Mouse (Mus musculus): ENCODE measurements around the gene Ccdc83. TPM values are rescaled to one million over a fixed set of nuclear protein-coding genes. Genes with fewer than 3 reads are reported as not detected.

Gene Ccdc83
- polyA plus RNA-seq, 1 experiment from 2014 or later, result 0.57 TPM

GRCm38 (mm10) chr7:90281759-90282546 lies 16.4 kb upstream of the Ccdc83 start:
- H3K4me2 ChIP-seq (replicated peaks; ENCODE audit: low read depth, low read length), result no peak overlapping the region
- 64% methylated on average over 11 of the region's 11 CpGs for WGBS
- H3K36me3 ChIP-seq (ENCODE audit: insufficient read depth, low read length), result no peaks in the 10 kb centered on the region
- no peak for ATAC-seq
- TF ChIP-seq EP300 (IDR thresholded peaks at IDR 0.05), result no peak
- TF ChIP-seq CTCF (IDR thresholded peaks at IDR 0.05), result no peak
- no peaks in the 10 kb centered on the region for H3K4me1 ChIP-seq (ENCODE audit: insufficient read depth, low read depth, low read length)
- no peak overlapping the region for H3K4me3 ChIP-seq (ENCODE audit: low read depth, low read length)
- DNase-seq (ENCODE audit: low spot score), result peak; percentile 34
- H3K27ac ChIP-seq (ENCODE audit: low read length), result no peak overlapping the region
- H3K27me3 ChIP-seq (replicated peaks; ENCODE audit: insufficient read depth, low read length), result no peaks in the 10 kb centered on the region
- no peak overlapping the region for H3K9ac ChIP-seq (replicated peaks; ENCODE audit: low read depth)
- H3K9me3 ChIP-seq (ENCODE audit: low read length), result no peaks in the 10 kb centered on the region

DNA sequence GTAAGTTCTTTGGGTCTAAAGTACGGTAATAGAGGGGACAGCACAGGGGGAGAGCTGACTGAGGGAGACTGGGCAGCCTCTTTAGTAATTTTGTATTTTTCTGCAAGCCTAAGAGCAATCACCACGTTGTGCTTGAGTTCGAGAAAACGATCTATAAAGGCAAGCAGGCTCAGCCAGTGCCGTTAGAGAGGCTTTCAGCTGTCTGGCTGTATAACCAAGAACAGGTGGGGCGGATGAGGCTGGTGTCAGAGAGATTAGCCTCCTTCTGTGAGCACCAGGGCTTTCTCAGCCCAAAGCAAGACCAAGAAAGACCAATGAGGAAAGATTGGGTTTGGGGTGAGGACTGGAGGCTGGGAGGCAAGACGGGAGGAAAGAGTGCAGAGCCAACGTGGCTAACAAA lies 15.3 kb upstream of the Ccdc83 start:
- no peaks in the 10 kb centered on the region for H3K9me3 ChIP-seq (ENCODE audit: low read length)
- no peak overlapping the region for H3K27ac ChIP-seq (ENCODE audit: low read length)
- no peaks in the 10 kb centered on the region for H3K4me1 ChIP-seq (ENCODE audit: insufficient read depth, low read depth, low read length)
- no peaks in the 10 kb centered on the region for H3K27me3 ChIP-seq (replicated peaks; ENCODE audit: insufficient read depth, low read length)
- no peaks in the 10 kb centered on the region for H3K36me3 ChIP-seq (ENCODE audit: insufficient read depth, low read length)
- 59% methylated on average over 8 of the region's 8 CpGs for WGBS
- DNase-seq (ENCODE audit: low spot score), result no peak
- ATAC-seq, result no peak
- H3K4me2 ChIP-seq (replicated peaks; ENCODE audit: low read depth, low read length), result no peak overlapping the region
- H3K9ac ChIP-seq (replicated peaks; ENCODE audit: low read depth), result no peak overlapping the region
- no peak overlapping the region for H3K4me3 ChIP-seq (ENCODE audit: low read depth, low read length)
- no peak for TF ChIP-seq CTCF (IDR thresholded peaks at IDR 0.05)
- TF ChIP-seq EP300 (IDR thresholded peaks at IDR 0.05), result no peak

GRCm38 (mm10) chr7:90280274-90280875 lies 14.8 kb upstream of the Ccdc83 start:
- H3K27me3 ChIP-seq (replicated peaks; ENCODE audit: insufficient read depth, low read length), result no peaks in the 10 kb centered on the region
- H3K4me2 ChIP-seq (replicated peaks; ENCODE audit: low read depth, low read length), result no peak overlapping the region
- H3K4me1 ChIP-seq (ENCODE audit: insufficient read depth, low read depth, low read length), result no peaks in the 10 kb centered on the region
- H3K27ac ChIP-seq (ENCODE audit: low read length), result no peak overlapping the region
- no peak for ATAC-seq
- no peak overlapping the region for H3K4me3 ChIP-seq (ENCODE audit: low read depth, low read length)
- no peak overlapping the region for H3K9ac ChIP-seq (replicated peaks; ENCODE audit: low read depth)
- DNase-seq (ENCODE audit: low spot score), result peak; percentile 69
- 67% methylated on average over 11 of the region's 11 CpGs for whole genome bisulfite sequencing
- H3K36me3 ChIP-seq (ENCODE audit: insufficient read depth, low read length), result no peaks in the 10 kb centered on the region
- H3K9me3 ChIP-seq (ENCODE audit: low read length), result no peaks in the 10 kb centered on the region
- TF ChIP-seq CTCF (IDR thresholded peaks at IDR 0.05) (peak; percentile 75), EP300 (IDR thresholded peaks at IDR 0.05) (no peak)

DNA sequence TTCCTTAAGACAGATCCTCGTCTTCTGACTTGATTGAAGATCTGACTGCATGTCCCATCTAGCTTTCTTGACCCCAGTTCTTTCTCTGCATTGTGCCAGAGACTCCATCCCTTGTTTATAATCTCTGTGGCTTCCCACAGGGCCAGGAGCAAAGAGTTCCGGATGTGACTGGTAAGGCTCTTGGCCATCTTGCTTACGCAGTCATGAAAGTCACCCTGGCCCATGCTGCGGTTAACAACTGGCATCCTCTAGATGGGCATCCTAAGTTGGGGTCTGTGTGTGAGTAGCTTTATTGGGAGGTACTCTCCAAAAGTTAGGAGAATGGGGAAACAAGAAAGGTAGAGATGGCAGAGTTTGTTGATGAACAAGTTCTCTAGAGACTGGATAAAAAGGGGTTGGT lies 13.6 kb upstream of the Ccdc83 start:
- no peaks in the 10 kb centered on the region for H3K9me3 ChIP-seq (ENCODE audit: low read length)
- ATAC-seq, result no peak
- H3K4me3 ChIP-seq (ENCODE audit: low read depth, low read length), result no peak overlapping the region
- no peak for TF ChIP-seq CTCF (IDR thresholded peaks at IDR 0.05)
- no peak for TF ChIP-seq EP300 (IDR thresholded peaks at IDR 0.05)
- DNase-seq (ENCODE audit: low spot score), result no peak
- WGBS, result 95% methylated on average over 4 of the region's 4 CpGs
- no peaks in the 10 kb centered on the region for H3K4me1 ChIP-seq (ENCODE audit: insufficient read depth, low read depth, low read length)
- H3K36me3 ChIP-seq (ENCODE audit: insufficient read depth, low read length), result no peaks in the 10 kb centered on the region
- no peak overlapping the region for H3K4me2 ChIP-seq (replicated peaks; ENCODE audit: low read depth, low read length)
- H3K27me3 ChIP-seq (replicated peaks; ENCODE audit: insufficient read depth, low read length), result no peaks in the 10 kb centered on the region
- H3K27ac ChIP-seq (ENCODE audit: low read length), result no peak overlapping the region
- no peak overlapping the region for H3K9ac ChIP-seq (replicated peaks; ENCODE audit: low read depth)

DNA sequence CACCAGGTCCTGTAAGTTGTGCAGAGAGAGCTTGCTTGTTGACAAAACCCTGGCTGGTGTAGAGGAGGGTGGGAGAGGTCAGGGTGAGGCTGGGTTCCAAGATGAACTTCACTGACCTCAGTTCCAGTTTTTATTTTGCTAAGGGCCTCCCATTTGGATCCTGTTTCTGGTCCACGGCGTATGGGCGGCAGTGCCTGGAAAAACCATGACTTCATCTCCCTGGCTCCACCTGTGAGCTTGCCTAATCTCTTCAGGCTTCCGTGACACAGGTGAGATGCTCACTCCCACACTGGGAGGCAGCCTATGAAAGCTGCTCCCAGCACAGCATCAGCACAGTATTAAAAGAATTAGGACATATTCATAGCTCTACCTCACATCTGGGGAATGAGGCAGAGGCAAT lies 12.2 kb upstream of the Ccdc83 start:
- Histone ChIP-seq H3K4me1 (ENCODE audit: insufficient read depth, low read depth, low read length) (no peaks in the 10 kb centered on the region), H3K9ac (replicated peaks; ENCODE audit: low read depth) (no peak overlapping the region), H3K4me2 (replicated peaks; ENCODE audit: low read depth, low read length) (no peak overlapping the region), H3K36me3 (ENCODE audit: insufficient read depth, low read length) (no peaks in the 10 kb centered on the region), H3K9me3 (ENCODE audit: low read length) (no peaks in the 10 kb centered on the region), H3K27ac (ENCODE audit: low read length) (peak overlapping the region; percentile 72), H3K4me3 (ENCODE audit: low read depth, low read length) (no peak overlapping the region), H3K27me3 (replicated peaks; ENCODE audit: insufficient read depth, low read length) (no peaks in the 10 kb centered on the region)
- DNase-seq (ENCODE audit: low spot score) (peak; percentile 73), ATAC-seq (peak; percentile 82)
- TF ChIP-seq EP300 (IDR thresholded peaks at IDR 0.05), result no peak
- no peak for TF ChIP-seq CTCF (IDR thresholded peaks at IDR 0.05)
- WGBS, result 44% methylated on average over 4 of the region's 4 CpGs

DNA sequence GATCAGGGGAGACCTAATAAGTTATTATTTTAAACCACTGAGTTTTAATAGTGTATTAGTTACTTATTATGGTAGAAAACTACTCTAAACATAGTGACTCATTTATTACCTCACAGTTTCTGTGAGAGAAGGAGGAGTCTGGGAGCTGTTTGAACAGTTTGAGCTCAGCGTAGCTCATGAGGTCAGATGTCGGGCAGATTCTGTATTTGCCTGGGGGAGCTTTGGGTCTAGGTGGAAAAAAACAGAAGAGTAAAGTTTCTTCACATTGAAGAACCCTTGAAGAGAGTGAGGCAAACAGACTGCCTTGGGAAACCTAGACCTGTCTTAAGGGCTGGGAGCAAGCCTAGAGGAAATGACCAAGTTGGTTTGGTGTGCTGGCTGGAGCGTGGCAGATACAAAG lies 11.7 kb upstream of the Ccdc83 start:
- no peak overlapping the region for H3K4me3 ChIP-seq (ENCODE audit: low read depth, low read length)
- ATAC-seq, result peak; percentile 88
- H3K27ac ChIP-seq (ENCODE audit: low read length), result peak overlapping the region; percentile 72
- peak; percentile 84 for DNase-seq (ENCODE audit: low spot score)
- no peaks in the 10 kb centered on the region for H3K9me3 ChIP-seq (ENCODE audit: low read length)
- no peaks in the 10 kb centered on the region for H3K4me1 ChIP-seq (ENCODE audit: insufficient read depth, low read depth, low read length)
- 33% methylated on average over 3 of the region's 3 CpGs for WGBS
- no peaks in the 10 kb centered on the region for H3K36me3 ChIP-seq (ENCODE audit: insufficient read depth, low read length)
- TF ChIP-seq CTCF (IDR thresholded peaks at IDR 0.05) (no peak), EP300 (IDR thresholded peaks at IDR 0.05) (peak; percentile 9; the same call in 1 of the 2 replicates)
- no peak overlapping the region for H3K4me2 ChIP-seq (replicated peaks; ENCODE audit: low read depth, low read length)
- no peaks in the 10 kb centered on the region for H3K27me3 ChIP-seq (replicated peaks; ENCODE audit: insufficient read depth, low read length)
- no peak overlapping the region for H3K9ac ChIP-seq (replicated peaks; ENCODE audit: low read depth)
